Mouse (Mus musculus) G1E (cell line): ENCODE data around the gene Atad5. TPM values are rescaled to one million over a fixed set of nuclear protein-coding genes. Genes with fewer than 3 reads are reported as not detected.

Experiments
- ATAC-seq: 2 replicates; pipeline ENCODE4 v1.8.0; 2016; ENCODE audit warnings: mild to moderate bottlenecking; ENCODE audit not compliant: insufficient number of reproducible peaks, poor library complexity, low FRiP score, severe bottlenecking; ENCODE audit errors: extremely low read depth
- DNase-seq: peaks from one replicate; pipeline ENCODE4 v3.0.0; 2012; ENCODE audit warnings: low spot score
- H3K27me3 ChIP-seq: 2 replicates; pipeline ENCODE4 v1.6.1; 2012; ENCODE audit warnings: mild to moderate bottlenecking, low read length, inconsistent platforms; ENCODE audit not compliant: insufficient read depth
- H3K36me3 ChIP-seq: replicated peaks from 2 replicates; pipeline ENCODE3; 2012; ENCODE audit warnings: mild to moderate bottlenecking, inconsistent platforms
- H3K4me1 ChIP-seq: 2 replicates; pipeline ENCODE4 v1.6.1; 2012; ENCODE audit warnings: low read depth, low read length, inconsistent platforms, mixed read lengths; ENCODE audit not compliant: insufficient read depth
- H3K4me3 ChIP-seq: 2 replicates; pipeline ENCODE4 v1.5.1; 2012; ENCODE audit warnings: low read depth, mild to moderate bottlenecking, inconsistent platforms, low read length, moderate library complexity, mixed read lengths
- H3K9me3 ChIP-seq: replicated peaks from 2 replicates; pipeline ENCODE4 v1.6.1; 2012; ENCODE audit warnings: inconsistent platforms
- CTCF ChIP-seq: IDR thresholded peaks from 2 replicates; pipeline ENCODE4 v1.5.1; 2012; ENCODE audit warnings: low read depth, low read length, inconsistent platforms, mixed read lengths
- GATA1 ChIP-seq: IDR thresholded peaks from 2 replicates; pipeline ENCODE4 v1.6.1; 2012; ENCODE audit warnings: borderline replicate concordance, low read length, inconsistent platforms, mixed read lengths
- GATA2 ChIP-seq: IDR thresholded peaks from 2 replicates; pipeline ENCODE4 v1.6.1; 2012; ENCODE audit warnings: low read depth, low read length, inconsistent platforms, borderline replicate concordance
- POLR2AphosphoS5 ChIP-seq: IDR thresholded peaks from 2 replicates; pipeline ENCODE4 v1.6.1; 2012; ENCODE audit warnings: low read depth, low read length, inconsistent platforms; ENCODE audit not compliant: insufficient replicate concordance
- TAL1 ChIP-seq: conservative IDR thresholded peaks from 2 replicates; pipeline ENCODE4 v1.6.1; 2012; ENCODE audit warnings: low read depth, low read length, inconsistent platforms, mixed read lengths
- polyA plus RNA-seq: library from polyadenylated mRNA; stranded (reverse); fragments of >175 nt; gene quantifications from 2 replicates; pipeline ENCODE4 v1.2.3, GENCODE M21; 2012
- total RNA-seq, 2 experiments: library from RNA; stranded (forward) in 1 of 2; stranded (reverse) in 1 of 2; fragments of 200-1000 nt in 1 of 2; fragments of >200 nt in 1 of 2; fragmentation: Nextera tagmentation in 1 of 2; gene quantifications; 2 replicates each; pipeline ENCODE4 v1.2.3; 2014 to 2017

The Atad5 gene
- total and polyA plus RNA-seq, 3 experiments = 7.0 to 88.0 (median 69.2) TPM

GRCm38 (mm10) chr11:80080381-80080825 is 8.8 kb upstream of the Atad5 start:
- ATAC-seq (no peak), DNase-seq (peak; percentile 10)
- peak overlapping the region; percentile 91 for H3K4me3 ChIP-seq

GRCm38 (mm10) chr11:80080826-80081728 is 8.1 kb upstream of the Atad5 start, which contains the start of gene Crlf3:
TSS of gene Crlf3 (minus strand) at chr11:80080991.
- peaks cover 23% of the 10 kb centered on the region for H3K36me3 ChIP-seq
- H3K27me3 ChIP-seq = no peaks in the 10 kb centered on the region
- ATAC-seq = peak; percentile 91
- H3K4me3 ChIP-seq = peak within 1 kb of the TSS; percentile 91
- peaks cover 7% of the 10 kb centered on the region for H3K9me3 ChIP-seq
- DNase-seq = peak; percentile 79
- H3K4me1 ChIP-seq = peaks cover 61% of the 10 kb centered on the region
- TF ChIP-seq TAL1 = peak; percentile 82
- no peak for TF ChIP-seq CTCF
- TF ChIP-seq GATA2 = peak; percentile 75; the same call in 1 of the 2 replicates

More at GRCm38 (mm10) chr11:80080381-80080825, 8.8 kb upstream of the Atad5 start:
- TF ChIP-seq POLR2AphosphoS5 (no peak), GATA2 (no peak), TAL1 (no peak), CTCF (no peak), GATA1 (no peak)
- Histone ChIP-seq H3K36me3 (peaks cover 28% of the 10 kb centered on the region), H3K9me3 (peaks cover 7% of the 10 kb centered on the region), H3K4me1 (peaks cover 61% of the 10 kb centered on the region), H3K27me3 (no peaks in the 10 kb centered on the region)

DNA sequence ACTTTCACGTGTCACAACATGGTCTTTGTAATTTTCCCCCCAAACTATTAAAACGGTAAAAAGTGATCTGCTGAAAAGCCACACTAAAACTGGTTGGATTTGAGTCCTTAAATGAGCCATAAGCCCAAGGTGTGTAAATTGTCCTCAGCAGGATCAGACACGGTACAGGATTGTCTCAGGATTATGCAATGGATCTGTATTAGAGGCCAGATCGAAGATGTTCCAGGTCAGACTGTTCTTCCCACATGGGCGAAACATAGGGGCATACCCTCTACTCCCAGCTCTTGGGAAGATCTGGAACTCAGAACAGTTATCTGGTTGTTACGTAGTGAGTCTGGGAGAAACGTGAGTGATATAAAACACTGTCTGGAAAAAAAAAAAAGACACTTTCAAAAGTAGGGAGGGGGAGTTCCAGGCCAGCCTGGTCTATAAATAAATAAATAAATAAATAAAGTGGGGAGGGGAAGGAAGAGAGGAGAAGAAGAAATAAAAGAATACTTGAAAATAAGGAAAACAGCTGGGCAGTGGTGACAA is 7.3 kb upstream of the Atad5 start:
- H3K4me1 ChIP-seq = peaks cover 60% of the 10 kb centered on the region
- peaks cover 19% of the 10 kb centered on the region for H3K36me3 ChIP-seq
- DNase-seq = no peak
- H3K27me3 ChIP-seq = no peaks in the 10 kb centered on the region
- peak overlapping the region; percentile 5; the same call in 1 of the 2 replicates for H3K4me3 ChIP-seq
- no peak for ATAC-seq
- peaks cover 7% of the 10 kb centered on the region for H3K9me3 ChIP-seq
- TF ChIP-seq TAL1 (no peak), CTCF (no peak), GATA2 (no peak), POLR2AphosphoS5 (no peak), GATA1 (no peak)

DNA sequence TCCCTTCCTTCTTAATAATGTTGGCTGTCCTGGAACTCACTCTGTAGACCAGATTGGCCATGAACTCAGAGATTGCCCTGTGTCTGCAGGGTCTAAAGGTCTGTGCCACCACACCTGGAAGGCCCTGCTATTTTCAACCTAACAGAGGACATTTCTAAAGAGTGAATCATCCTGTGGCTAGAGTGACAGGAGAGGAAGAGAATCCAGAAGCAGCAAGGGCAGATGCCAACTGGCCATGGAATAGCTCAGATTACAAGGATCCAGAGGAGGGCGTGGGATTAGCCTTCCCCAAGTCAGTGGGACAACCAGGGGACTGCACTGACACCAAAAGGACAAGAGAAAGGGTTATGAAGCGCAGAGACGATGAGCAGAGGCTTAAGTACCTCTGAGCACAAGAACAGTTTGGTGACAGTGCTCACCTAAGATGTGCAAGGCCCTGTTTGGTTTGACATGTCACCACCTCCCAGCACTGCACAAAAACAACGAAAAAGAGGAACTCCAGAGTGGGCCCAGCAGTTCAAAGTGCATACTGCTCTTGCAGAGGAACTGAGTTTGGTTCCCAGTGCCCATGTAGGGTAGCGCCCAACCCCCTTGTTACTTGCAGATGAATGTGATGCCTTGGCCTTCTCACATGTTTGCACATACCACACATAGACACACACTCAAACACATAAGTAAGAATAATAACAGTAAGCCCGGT is 3.7 kb upstream of the Atad5 start:
- Histone ChIP-seq H3K4me3 (no peak overlapping the region; the same call in 1 of the 2 replicates), H3K9me3 (peaks cover 7% of the 10 kb centered on the region), H3K27me3 (no peaks in the 10 kb centered on the region), H3K36me3 (no peaks in the 10 kb centered on the region), H3K4me1 (peaks cover 63% of the 10 kb centered on the region)
- ATAC-seq (no peak), DNase-seq (no peak)
- TF ChIP-seq CTCF (no peak), GATA2 (no peak), TAL1 (no peak), POLR2AphosphoS5 (no peak), GATA1 (no peak)

- peak; percentile 78 for TF ChIP-seq CTCF
- no peak for TF ChIP-seq TAL1
- no peak for TF ChIP-seq POLR2AphosphoS5
- Histone ChIP-seq H3K9me3 (peaks cover 7% of the 10 kb centered on the region), H3K27me3 (no peaks in the 10 kb centered on the region), H3K4me3 (no peak overlapping the region), H3K36me3 (peaks cover 2% of the 10 kb centered on the region), H3K4me1 (peaks cover 62% of the 10 kb centered on the region)
- DNase-seq = peak; percentile 29
- ATAC-seq = peak; percentile 59; the same call in 1 of the 2 replicates
Observed at GRCm38 (mm10) chr11:80086844-80087243, 2.4 kb upstream of the Atad5 start.

DNA sequence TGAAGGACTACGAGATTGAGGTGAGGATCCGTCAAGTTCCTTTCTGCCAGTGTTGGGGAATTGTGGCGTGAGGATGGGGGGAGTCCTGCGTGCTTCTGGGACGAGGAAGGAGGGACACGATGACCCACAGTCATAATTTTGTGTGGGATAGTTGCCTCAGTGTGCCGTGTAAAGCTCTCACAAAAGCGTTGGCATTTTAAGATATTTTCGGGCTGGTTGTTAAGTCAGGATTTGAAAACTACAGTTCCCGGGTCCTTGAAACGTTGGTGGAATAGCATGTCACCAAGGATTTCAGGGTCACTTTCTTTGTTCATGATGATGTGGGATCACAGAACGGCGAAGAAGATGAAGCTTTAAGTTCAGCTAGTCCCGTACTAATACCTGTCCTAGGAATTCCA is 616 bp downstream of the Atad5 start:
- Histone ChIP-seq H3K27me3 (no peaks in the 10 kb centered on the region), H3K4me1 (peaks cover 62% of the 10 kb centered on the region), H3K9me3 (no peaks in the 10 kb centered on the region), H3K4me3 (peak overlapping the region; percentile 93), H3K36me3 (peaks cover 27% of the 10 kb centered on the region)
- DNase-seq (no peak), ATAC-seq (no peak)
- no peak for TF ChIP-seq TAL1
- no peak for TF ChIP-seq GATA1
- no peak for TF ChIP-seq POLR2AphosphoS5
- TF ChIP-seq GATA2 = no peak
- TF ChIP-seq CTCF = no peak
